Mouse (Mus musculus) cortical plate, adult 2 months (tissue): ENCODE measurements around the gene Gm9837.

ENCODE experiments used
- CTCF ChIP-seq: fragments of 200-500 bp; IDR thresholded peaks from 2 replicates; pipeline ENCODE4 v1.5.1; 2011; ENCODE audit warnings: mild to moderate bottlenecking, control low read depth, low read length; ENCODE audit not compliant: insufficient read depth; ENCODE audit errors: extremely low read depth
- POLR2A ChIP-seq: fragments of 200-500 bp; IDR thresholded peaks from 2 replicates; pipeline ENCODE4 v1.6.1; 2011; ENCODE audit warnings: mild to moderate bottlenecking, low read length, control low read depth; ENCODE audit not compliant: insufficient read depth; ENCODE audit errors: extremely low read depth

- TF ChIP-seq CTCF, result no peak
- no peak for TF ChIP-seq POLR2A
These were observed 10.1 kb downstream of the Gm9837 start for GRCm38 (mm10) chr11:53460192-53460591.
